Mouse (Mus musculus): ENCODE measurements at regions not wholly inside any gene's neighbourhood (a gene's known extent, or its start where the extent isn't known, plus 50 kb on each side); places are given as distances from the start of the nearest gene placed in this dataset.
A peak's percentile ranks its signal among the peaks of the same experiment; 100 is the strongest.

- DNase-seq = no peak
These were observed 60.6 kb upstream of the Sdk2 start for GRCm38 (mm10) chr11:114127426-114127825.

- peak; percentile 37 for DNase-seq
These were observed 55.3 kb upstream of the Sdk2 start for GRCm38 (mm10) chr11:114122175-114122574.

- no peak for DNase-seq
These were observed 52.3 kb upstream of the Sdk2 start for GRCm38 (mm10) chr11:114119135-114119534.
